Mouse (Mus musculus) liver, postnatal 0 days (tissue): ENCODE measurements at regions not wholly inside any gene's neighbourhood (a gene's known extent, or its start where the extent isn't known, plus 50 kb on each side); places are given as distances from the start of the nearest gene placed in this dataset.

Source experiments
- CTCF ChIP-seq: sonication (generic); IDR thresholded peaks from 2 replicates; pipeline ENCODE4 v1.5.1; 2016; ENCODE audit warnings: antibody characterized with exemption, low read depth
- EP300 ChIP-seq: IDR thresholded peaks from 2 replicates; pipeline ENCODE4 v1.6.1; 2016; ENCODE audit warnings: antibody characterized with exemption, low read depth, mild to moderate bottlenecking

GRCm38 (mm10) chr5:132644646-132645172, 101.6 kb upstream of the Auts2 start:
- TF ChIP-seq CTCF (no peak), EP300 (no peak)
